Mouse (Mus musculus) midbrain, embryonic 13.5 days (tissue): ENCODE measurements at regions not wholly inside any gene's neighbourhood (a gene's known extent, or its start where the extent isn't known, plus 50 kb on each side); places are given as distances from the start of the nearest gene placed in this dataset.

Experiments
- ATAC-seq: fragments of 200-750 bp; cut with Nextera tagmentation; 2 replicates; pipeline ENCODE4 v1.8.0; 2017; ENCODE audit warnings: mild to moderate bottlenecking, moderate TSS enrichment, moderate library complexity
- H3K27ac ChIP-seq: fragments of 300-500 bp; sonication (generic); 2 replicates; pipeline ENCODE4 v1.5.1; 2015; ENCODE audit warnings: inconsistent platforms, mild to moderate bottlenecking, moderate library complexity
- H3K27me3 ChIP-seq: fragments of 300-500 bp; sonication (generic); 2 replicates; pipeline ENCODE4 v1.6.1; 2015; ENCODE audit warnings: mild to moderate bottlenecking, inconsistent platforms
- H3K36me3 ChIP-seq: fragments of 300-500 bp; sonication (generic); 2 replicates; pipeline ENCODE4 v1.6.1; 2015; ENCODE audit warnings: mild to moderate bottlenecking, inconsistent platforms
- H3K4me1 ChIP-seq: fragments of 300-500 bp; sonication (generic); replicated peaks from 2 replicates; pipeline ENCODE4 v1.6.1; 2015; ENCODE audit warnings: inconsistent platforms
- H3K4me2 ChIP-seq: fragments of 300-500 bp; sonication (generic); replicated peaks from 2 replicates; pipeline ENCODE4 v1.6.1; 2015; ENCODE audit warnings: moderate library complexity, mild to moderate bottlenecking, inconsistent platforms
- H3K4me3 ChIP-seq: fragments of 300-500 bp; sonication (generic); replicated peaks from 2 replicates; pipeline ENCODE4 v1.5.1; 2015; ENCODE audit warnings: mild to moderate bottlenecking, inconsistent platforms
- H3K9ac ChIP-seq: fragments of 300-500 bp; sonication (generic); replicated peaks from 2 replicates; pipeline ENCODE4 v1.6.1; 2015; ENCODE audit warnings: mild to moderate bottlenecking, inconsistent platforms
- H3K9me3 ChIP-seq: fragments of 300-500 bp; sonication (generic); 2 replicates; pipeline ENCODE4 v1.6.1; 2016; ENCODE audit warnings: mild to moderate bottlenecking, inconsistent platforms
- WGBS: fragments of 180-500 bp; shearing (Covaris S2); methylation state at CpG from one replicate; pipeline ENCODE4 v1.1.7; 2015; 5-methylcytosine and 5-hydroxymethylcytosine counted together

DNA sequence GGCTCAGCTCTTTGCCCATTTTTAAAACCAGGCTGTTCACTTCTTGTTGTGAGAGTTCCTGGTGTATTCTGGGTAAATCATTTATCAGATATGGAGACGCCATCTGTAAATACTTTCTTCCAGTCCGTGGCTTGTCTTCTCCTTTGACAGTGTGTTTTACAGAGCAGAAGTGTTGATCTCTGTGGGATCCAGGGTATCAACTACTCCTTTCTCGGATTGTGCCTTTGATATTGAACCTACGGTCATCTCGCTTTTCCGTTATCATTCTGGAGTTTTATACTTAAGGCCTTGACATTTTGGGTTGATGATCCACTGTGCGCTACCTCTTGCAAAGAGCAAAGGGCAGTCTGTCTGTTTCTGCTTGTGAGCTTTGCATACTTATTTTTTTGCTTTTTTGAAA is 115.0 kb upstream of the Frmd6 start:
- Histone ChIP-seq H3K9me3 (no peaks in the 10 kb centered on the region), H3K27me3 (no peaks in the 10 kb centered on the region), H3K9ac (no peak overlapping the region), H3K4me3 (no peak overlapping the region), H3K4me1 (0 out of 2 replicates have a peak, but pooled peaks cover 4% of the 10 kb centered on the region), H3K27ac (no peak overlapping the region), H3K36me3 (no peaks in the 10 kb centered on the region), H3K4me2 (no peak overlapping the region)
- WGBS: 96% methylated on average over 7 of the region's 7 CpGs
- no peak for ATAC-seq

DNA sequence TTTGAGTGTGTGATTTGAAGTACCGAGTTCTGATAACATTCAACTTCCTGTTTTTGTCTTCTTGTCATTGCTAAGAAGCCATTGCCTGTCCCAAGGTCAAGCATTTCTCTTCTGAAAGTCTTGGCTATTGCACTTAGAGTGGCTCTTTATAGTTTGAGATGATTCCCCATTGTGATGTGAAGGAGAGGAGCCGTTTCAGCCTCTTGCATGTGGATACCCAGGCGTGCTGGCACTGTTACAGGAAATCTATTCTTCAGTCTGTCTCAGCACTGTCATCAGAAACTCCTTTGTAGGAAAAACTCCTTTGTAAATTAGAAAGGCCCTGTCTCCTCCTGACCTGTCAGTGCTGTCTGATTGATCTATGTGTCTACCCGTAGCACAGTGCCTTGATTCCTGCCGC is 114.3 kb upstream of the Frmd6 start:
- no peak overlapping the region for H3K9ac ChIP-seq
- no peaks in the 10 kb centered on the region for H3K9me3 ChIP-seq
- 79% methylated on average over 5 of the region's 5 CpGs for WGBS
- no peaks in the 10 kb centered on the region for H3K27me3 ChIP-seq
- H3K4me1 ChIP-seq: 0 out of 2 replicates have a peak, but pooled peaks cover 4% of the 10 kb centered on the region
- H3K36me3 ChIP-seq: no peaks in the 10 kb centered on the region
- no peak overlapping the region for H3K4me2 ChIP-seq
- no peak overlapping the region for H3K27ac ChIP-seq
- no peak overlapping the region for H3K4me3 ChIP-seq
- no peak for ATAC-seq

DNA sequence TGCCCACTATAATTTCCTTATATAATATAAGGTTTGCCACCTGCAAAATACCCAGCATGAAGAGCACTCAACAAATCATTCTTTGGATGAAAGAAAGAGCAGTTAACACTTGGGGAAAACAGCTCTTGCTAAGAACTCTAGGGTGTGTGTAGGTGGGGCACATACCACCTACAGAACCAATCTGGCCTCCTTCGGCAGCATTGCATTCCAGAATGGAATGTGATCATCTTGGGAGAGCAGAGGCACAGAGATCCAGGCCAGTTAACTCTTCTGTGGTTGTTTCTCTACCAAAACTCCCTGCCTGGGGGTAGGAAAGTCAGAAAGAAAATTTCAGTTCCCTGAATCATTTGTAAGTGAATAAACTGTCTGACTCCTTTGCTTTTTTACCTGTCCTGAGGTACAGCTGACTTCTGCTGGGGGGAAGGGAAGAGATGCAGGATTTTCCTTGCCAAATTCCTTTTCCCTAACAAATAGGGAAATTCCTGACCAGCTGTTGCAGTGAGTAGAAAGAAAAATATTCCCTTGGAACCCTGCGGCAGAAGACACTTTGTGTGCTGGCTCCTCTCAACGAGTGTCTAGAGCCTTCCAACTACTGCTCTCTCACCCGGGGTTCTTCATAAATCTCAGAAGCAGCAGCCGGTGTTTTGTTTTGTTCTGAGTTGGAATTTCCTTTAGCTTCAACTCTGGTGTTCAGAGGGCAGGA is 112.8 kb upstream of the Frmd6 start:
- Histone ChIP-seq H3K27me3 (no peaks in the 10 kb centered on the region), H3K4me1 (0 out of 2 replicates have a peak, but pooled peaks cover 4% of the 10 kb centered on the region), H3K36me3 (no peaks in the 10 kb centered on the region), H3K4me3 (no peak overlapping the region), H3K27ac (no peak overlapping the region), H3K4me2 (no peak overlapping the region), H3K9me3 (no peaks in the 10 kb centered on the region), H3K9ac (no peak overlapping the region)
- 71% methylated on average over 5 of the region's 5 CpGs for WGBS
- ATAC-seq: no peak

DNA sequence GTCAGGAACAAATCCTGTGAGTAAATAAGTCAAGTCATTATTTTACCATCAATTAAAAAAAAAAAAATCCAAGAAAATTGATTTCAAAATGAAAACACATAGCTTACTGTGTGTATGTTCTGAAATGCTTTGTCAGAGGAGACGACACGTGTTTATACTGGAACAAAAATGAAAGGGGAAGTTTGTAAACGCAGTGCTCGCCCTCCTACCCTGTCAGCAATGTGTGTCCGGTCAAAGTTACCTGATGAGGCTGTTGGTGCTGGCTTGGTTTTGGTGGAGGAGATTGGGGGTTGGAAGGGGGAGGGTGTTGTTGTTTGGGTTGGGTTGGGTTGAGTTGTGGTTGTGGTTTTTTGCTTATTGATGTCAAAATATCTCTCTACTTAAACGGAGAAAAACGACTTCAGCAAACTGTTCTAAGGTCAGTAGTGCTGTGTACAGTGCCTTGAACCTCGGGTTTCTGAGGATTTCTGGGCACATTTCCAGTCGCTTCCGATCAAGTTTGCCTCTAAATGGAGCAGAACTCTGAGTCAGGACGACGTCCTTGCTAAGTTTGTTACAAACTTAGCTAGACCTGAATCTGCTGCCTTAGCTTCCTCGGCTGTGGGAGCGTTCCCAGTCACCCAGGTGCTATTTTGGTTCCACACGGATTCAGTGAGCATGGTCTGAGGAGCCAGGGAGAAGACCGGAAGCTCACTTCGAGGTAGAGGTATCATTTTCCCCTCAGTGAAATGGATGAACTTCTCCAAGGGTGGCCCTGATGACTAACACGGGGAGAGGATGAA is 111.6 kb upstream of the Frmd6 start:
- 71% methylated on average over 18 of the region's 18 CpGs for WGBS
- Histone ChIP-seq H3K36me3 (no peaks in the 10 kb centered on the region), H3K4me3 (no peak overlapping the region), H3K4me1 (0 out of 2 replicates have a peak, but pooled peaks cover 4% of the 10 kb centered on the region), H3K27ac (no peak overlapping the region), H3K4me2 (no peak overlapping the region), H3K9ac (no peak overlapping the region), H3K27me3 (no peaks in the 10 kb centered on the region), H3K9me3 (no peaks in the 10 kb centered on the region)
- ATAC-seq: no peak

DNA sequence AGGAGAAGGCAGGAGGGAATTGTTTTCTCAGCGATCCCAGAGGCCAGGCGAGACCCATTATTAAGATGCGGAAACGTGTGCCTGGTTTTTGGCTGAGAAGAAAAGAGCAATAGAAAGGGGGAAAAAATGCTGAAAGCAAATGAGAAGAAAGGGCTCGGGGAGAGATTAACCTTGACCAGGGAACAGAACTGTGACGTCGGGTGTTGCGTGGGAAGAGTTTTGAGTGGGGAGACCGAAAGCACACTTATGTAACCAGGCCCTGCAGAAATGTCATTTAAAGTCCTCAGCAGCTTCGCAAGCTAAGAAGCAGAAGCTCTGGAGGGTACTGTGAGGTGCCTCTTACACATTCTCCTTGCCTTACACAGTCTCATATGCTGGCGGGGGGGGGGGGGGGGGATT is 111.0 kb upstream of the Frmd6 start:
- no peak overlapping the region for H3K4me3 ChIP-seq
- H3K9me3 ChIP-seq: no peaks in the 10 kb centered on the region
- WGBS: 28% methylated on average over 10 of the region's 11 CpGs
- ATAC-seq: no peak
- no peaks in the 10 kb centered on the region for H3K27me3 ChIP-seq
- H3K4me1 ChIP-seq: 0 out of 2 replicates have a peak, but pooled peaks cover 4% of the 10 kb centered on the region
- no peak overlapping the region for H3K4me2 ChIP-seq
- no peak overlapping the region for H3K27ac ChIP-seq
- no peaks in the 10 kb centered on the region for H3K36me3 ChIP-seq
- H3K9ac ChIP-seq: no peak overlapping the region

DNA sequence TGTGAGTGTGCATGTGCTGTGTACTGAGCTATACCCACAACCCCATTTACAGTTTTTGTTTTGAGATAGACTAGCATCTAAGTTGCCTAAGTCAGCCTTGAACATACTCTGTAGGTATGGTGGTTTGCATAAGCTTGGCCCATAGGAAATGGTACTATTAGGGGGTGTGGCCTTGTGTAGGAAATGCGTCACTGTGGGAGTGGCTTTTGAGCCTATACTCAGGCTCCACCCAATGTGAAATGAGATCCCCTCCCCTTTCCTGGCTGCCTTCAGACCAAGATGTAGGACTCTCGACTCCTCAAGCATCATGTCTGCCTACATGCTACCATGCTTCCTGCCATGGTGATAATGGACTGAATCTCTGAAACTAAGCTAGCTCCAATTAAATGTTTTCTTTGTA is 109.5 kb upstream of the Frmd6 start:
- 87% methylated on average over 2 of the region's 2 CpGs for WGBS
- Histone ChIP-seq H3K9me3 (no peaks in the 10 kb centered on the region), H3K36me3 (no peaks in the 10 kb centered on the region), H3K9ac (no peak overlapping the region), H3K4me2 (no peak overlapping the region), H3K4me1 (0 out of 2 replicates have a peak, but pooled peaks cover 4% of the 10 kb centered on the region), H3K27ac (no peak overlapping the region), H3K4me3 (no peak overlapping the region), H3K27me3 (no peaks in the 10 kb centered on the region)
- no peak for ATAC-seq

DNA sequence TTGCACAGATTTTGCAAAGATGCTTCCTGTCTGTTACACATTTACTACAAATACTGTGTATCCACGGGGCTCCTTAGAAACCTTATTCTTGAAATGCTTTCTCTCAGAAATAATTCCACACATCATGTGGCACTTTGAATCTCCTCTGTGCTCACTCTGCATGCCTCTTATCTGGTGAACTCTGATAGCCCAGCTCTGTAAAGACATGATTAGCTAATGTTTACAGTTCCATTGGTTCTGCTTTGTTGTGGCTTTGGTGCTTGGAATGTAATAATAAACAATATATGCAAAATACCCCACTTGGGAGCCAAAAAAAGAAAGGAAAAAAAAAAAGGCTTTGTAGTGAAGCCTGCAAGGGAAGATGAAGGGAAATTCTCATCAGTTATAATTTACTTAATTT is 106.7 kb upstream of the Frmd6 start:
- WGBS: 59% methylated on average over 1 of the region's 1 CpGs
- no peak overlapping the region for H3K27ac ChIP-seq
- no peak overlapping the region for H3K4me2 ChIP-seq
- H3K9me3 ChIP-seq: no peaks in the 10 kb centered on the region
- H3K27me3 ChIP-seq: no peaks in the 10 kb centered on the region
- ATAC-seq: no peak
- H3K9ac ChIP-seq: no peak overlapping the region
- no peak overlapping the region for H3K4me3 ChIP-seq
- 0 out of 2 replicates have a peak, but pooled peaks cover 4% of the 10 kb centered on the region for H3K4me1 ChIP-seq
- H3K36me3 ChIP-seq: no peaks in the 10 kb centered on the region

DNA sequence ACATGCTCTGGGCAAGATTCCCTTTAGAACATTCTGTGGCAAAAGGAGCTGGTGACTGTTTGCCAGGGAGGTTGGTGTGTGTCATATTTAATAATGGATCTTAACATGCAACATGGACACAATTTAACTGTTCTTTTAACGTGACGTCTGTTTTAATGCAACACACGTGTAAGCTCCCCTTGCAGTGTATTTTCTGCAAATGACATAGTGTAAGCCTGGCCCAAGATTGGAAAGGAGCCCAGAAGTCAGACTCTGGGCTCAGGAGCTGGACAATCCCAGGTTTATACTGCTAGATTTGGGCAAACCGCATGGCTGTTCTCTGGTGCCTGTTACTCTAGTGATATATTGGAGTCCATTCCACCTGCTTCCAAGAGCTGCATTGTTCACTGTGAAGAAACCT is 106.1 kb upstream of the Frmd6 start:
- no peak overlapping the region for H3K9ac ChIP-seq
- no peak overlapping the region for H3K4me2 ChIP-seq
- no peak overlapping the region for H3K27ac ChIP-seq
- WGBS: 88% methylated on average over 4 of the region's 4 CpGs
- no peaks in the 10 kb centered on the region for H3K9me3 ChIP-seq
- H3K36me3 ChIP-seq: no peaks in the 10 kb centered on the region
- H3K4me1 ChIP-seq: 0 out of 2 replicates have a peak, but pooled peaks cover 2% of the 10 kb centered on the region
- H3K4me3 ChIP-seq: no peak overlapping the region
- ATAC-seq: no peak
- no peaks in the 10 kb centered on the region for H3K27me3 ChIP-seq

DNA sequence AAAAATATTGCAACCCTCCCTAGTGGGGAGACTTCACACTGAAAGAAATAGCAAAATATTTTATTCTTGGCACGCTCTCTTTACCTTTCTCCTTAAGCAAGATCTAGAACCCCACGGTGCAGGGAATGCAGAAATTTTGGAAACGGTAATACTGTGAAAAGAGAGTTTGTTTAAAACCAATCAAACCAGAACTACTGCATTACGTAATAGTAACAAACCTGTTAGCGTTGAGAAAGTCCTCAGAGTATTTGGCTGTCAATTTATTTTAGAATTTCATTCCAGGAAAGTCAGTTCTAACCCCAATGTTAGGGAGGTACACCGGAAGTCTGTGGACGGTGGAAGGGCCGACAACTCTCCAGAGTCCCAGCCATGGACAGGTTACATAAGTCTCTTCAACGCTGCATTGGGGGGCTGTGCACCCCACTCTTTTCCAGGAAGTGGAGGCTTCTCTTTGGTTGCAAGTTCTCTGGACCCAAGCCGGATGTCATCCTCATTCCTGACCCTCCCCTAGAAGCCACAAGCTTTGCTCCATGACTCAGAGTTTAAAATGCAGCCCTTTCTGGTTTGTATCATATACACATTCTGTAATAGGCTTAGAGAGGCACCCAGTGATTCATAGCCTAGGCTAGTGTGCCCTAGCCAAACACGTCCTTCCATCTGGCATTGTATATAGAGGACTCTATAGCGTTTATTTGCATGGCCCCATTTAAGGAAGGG is 105.0 kb upstream of the Frmd6 start:
- Histone ChIP-seq H3K9ac (no peak overlapping the region), H3K4me2 (no peak overlapping the region), H3K27ac (no peak overlapping the region), H3K4me1 (no peaks in the 10 kb centered on the region), H3K27me3 (no peaks in the 10 kb centered on the region), H3K4me3 (no peak overlapping the region), H3K36me3 (no peaks in the 10 kb centered on the region), H3K9me3 (no peaks in the 10 kb centered on the region)
- no peak for ATAC-seq
- 89% methylated on average over 12 of the region's 12 CpGs for WGBS

DNA sequence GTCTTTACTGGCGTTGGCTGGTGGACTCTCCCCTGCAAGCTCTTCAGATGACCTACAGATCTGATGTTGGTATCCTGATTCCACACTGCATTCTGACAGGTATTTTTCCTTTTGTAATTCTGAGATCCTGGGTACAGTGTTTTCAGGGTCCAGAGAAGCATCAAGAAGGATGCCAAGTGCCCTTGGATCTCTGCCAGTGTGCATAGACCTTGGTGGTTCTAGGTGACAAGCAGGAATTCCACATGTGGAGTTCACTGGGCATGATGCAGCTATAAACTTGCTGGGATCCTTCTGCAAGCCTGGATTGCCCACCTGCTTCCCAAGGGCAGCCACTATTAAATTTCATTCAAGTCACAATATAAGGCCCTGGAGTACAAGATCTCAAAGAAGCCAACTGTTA is 100.0 kb upstream of the Frmd6 start:
- H3K4me2 ChIP-seq: no peak overlapping the region
- H3K9ac ChIP-seq: no peak overlapping the region
- H3K9me3 ChIP-seq: no peaks in the 10 kb centered on the region
- no peak overlapping the region for H3K27ac ChIP-seq
- H3K27me3 ChIP-seq: no peaks in the 10 kb centered on the region
- no peak for ATAC-seq
- H3K4me1 ChIP-seq: no peaks in the 10 kb centered on the region
- 97% methylated on average over 1 of the region's 1 CpGs for WGBS
- no peak overlapping the region for H3K4me3 ChIP-seq
- no peaks in the 10 kb centered on the region for H3K36me3 ChIP-seq

DNA sequence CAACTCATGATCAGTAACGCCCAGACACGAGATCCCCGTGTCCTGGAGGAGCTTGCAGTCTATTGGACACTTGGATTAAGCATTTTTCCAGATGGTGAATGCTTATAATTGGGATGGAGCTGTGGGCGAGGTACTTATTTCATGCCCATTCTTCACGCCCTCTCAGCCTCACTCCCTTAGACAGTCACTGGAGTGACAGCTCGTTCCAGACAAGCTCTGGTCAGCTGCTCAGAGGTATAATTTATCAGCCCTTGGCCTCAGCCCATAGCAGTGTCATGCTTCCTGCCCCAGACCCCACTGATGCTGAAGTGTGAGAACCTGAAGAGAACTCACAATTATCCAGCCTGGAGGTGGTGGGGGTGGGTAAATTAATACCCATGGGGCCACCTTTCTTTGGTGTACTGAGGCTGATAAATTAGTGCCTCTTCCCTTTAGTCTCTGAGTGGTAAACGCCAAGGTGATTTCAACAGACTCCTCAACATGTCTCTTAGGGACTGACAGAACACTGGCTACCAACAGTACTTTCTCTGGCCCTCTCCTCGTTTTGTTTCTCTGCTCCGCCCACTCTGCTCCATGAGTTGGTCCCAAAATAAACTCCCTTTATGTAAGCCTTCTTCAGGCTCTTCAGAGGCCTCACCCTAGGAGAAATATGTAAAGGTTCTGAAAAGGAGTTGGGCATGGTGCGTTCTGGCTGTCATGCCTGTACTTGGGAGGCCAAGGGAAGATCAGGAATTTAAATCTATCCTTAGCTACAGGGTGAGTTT is 97.6 kb upstream of the Frmd6 start:
- no peak overlapping the region for H3K4me3 ChIP-seq
- no peak for ATAC-seq
- no peak overlapping the region for H3K27ac ChIP-seq
- WGBS: 76% methylated on average over 10 of the region's 10 CpGs
- H3K9me3 ChIP-seq: no peaks in the 10 kb centered on the region
- no peaks in the 10 kb centered on the region for H3K4me1 ChIP-seq
- no peak overlapping the region for H3K4me2 ChIP-seq
- H3K9ac ChIP-seq: no peak overlapping the region
- H3K27me3 ChIP-seq: no peaks in the 10 kb centered on the region
- H3K36me3 ChIP-seq: no peaks in the 10 kb centered on the region
